Mouse (Mus musculus) R1 (cell line): ENCODE data around the gene Tpst1.

Experiments used
- DNase-seq: peaks from one replicate; pipeline ENCODE4 v3.0.0-alpha.2; 2018; ENCODE audit warnings: low read depth, low spot score

The Tpst1 gene

DNA sequence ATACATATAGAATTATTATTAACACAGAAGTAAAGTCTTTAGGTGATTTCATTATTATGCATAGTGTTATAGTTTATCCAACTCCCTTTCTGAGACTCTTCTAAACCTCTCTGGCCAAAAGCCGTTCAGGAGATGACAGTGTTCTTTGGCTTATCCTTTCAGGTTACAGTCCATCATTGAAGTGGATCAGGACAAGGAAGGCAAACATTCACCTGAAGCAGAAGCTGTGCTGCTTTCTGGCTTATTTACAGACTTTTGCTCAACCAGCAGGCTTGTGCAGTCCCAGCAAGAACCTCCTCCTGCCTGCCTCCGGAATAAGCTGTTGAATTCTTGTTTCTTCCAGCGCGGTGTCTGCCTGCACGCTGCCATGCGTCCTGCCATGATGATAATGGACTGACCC is at the start of gene Tpst1:
Tpst1 (plus strand) TSS at position 301 of the 400 bp plus-strand sequence.
- no peak for DNase-seq

DNA sequence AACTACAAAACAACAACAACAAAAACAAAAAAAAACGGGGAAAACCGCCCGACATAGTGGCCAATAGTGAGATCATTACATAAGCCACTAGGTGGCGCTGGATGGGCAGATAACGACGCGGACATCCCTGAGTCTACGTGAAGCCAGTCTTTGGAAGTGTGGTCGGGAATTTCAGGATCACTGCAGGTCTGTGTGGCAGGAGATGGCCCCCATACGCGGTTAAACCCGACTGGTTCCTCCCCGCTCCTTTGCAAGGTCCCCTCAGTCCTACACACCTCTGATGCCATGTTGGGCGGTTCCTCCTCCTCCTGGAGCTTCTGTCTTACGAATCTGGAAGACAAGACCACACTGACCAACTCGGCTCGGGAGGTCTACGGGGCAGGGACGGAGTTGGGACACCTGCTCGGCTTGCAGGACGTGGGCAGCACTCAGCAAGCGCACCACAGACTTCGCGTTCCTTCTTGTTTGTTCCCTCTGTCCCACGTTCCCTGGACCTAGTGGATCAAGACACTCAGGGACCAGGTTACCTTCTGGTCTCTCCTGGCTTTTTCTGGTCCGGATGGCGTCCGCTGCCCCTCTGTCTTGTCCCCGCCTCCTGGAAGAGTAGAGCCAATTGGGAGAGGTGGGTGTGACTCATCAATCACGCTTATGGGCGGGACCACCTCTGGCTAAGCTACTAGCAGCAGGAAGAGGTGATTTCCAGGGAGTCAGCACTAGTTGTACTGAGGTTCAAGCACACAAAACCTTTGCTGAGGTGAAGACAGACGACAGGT is 49.2 kb upstream of the Tpst1 start:
- DNase-seq, result peak; percentile 98

DNA sequence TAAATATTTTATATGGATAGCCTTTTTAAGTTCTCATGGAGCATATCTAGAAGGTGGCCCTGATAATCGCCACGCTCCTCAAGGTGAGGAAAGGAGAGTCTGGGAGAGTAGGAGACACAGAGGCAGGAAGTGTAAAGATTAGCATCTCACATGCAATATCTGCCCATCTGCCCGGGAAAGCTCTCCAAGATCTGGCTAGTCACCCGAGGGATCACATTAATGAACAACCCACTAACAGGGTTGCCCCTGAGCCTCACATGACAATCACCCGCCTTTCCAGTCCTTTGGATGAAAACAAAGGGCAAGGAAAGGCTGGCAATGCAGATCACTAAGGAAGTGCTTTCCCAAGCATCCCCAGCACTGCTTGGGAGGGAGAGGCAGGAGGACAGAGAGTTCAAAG is 46.0 kb upstream of the Tpst1 start:
- no peak for DNase-seq

DNA sequence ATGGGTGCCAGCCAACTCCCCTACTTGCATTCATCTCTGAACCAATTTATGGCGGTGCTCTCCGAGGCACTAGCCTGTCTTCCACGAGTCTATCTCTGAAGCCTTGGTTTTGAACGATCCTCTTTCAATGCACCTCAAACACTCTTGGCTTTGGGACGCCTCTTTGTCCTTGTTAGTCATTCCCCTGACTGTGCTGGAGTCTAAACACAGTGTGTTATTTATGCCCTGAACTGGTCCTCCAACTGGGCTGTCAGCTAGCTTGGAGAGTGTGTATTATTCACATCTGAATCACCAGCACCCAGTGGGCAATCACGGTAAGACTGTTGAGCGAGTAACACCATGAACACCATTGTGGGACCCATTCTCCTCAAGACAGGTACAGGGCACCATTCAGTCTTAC is 45.4 kb upstream of the Tpst1 start:
- no peak for DNase-seq

DNA sequence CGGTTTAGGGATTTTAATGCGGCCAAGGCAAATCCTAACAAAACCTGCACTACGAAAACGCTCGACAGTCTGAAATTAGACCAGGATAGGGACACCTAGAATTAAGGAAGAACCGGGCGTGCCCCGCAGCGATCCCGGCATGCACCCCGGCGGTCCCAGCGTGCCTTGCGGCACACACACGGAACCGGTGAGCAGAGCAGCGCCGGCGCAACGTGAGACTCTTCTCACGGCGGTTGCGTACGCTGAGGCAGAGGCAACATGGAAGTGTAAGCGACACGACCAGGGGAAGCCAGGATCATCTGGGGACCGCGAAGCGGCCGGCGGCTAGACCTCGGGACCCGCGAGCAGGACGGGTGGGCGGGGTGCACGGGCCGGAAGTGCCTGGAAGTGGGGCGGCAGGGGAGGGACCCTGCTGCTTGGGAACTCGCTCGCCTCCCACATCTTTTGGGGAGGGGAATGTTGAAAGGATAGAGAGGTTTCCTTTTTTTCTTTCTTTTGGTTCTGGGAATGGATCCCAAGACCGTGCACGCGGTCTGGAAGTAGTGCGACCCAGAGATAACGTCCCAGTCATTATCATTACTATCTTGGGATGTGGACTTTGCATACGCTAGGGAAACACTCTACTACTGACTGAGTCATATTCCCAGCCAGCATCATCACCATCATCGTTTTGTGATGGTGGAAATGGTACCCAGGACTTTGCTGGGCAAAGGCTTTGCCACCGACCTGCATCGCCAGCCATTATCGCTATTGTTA is 43.8 kb upstream of the Tpst1 start, which contains the start of the genes Asl and Crcp:
Asl (minus strand) TSS at position 106 of the 756 bp plus-strand sequence.
Crcp (plus strand) TSS at position 149 of the 756 bp plus-strand sequence.
- DNase-seq, result peak; percentile 80

DNA sequence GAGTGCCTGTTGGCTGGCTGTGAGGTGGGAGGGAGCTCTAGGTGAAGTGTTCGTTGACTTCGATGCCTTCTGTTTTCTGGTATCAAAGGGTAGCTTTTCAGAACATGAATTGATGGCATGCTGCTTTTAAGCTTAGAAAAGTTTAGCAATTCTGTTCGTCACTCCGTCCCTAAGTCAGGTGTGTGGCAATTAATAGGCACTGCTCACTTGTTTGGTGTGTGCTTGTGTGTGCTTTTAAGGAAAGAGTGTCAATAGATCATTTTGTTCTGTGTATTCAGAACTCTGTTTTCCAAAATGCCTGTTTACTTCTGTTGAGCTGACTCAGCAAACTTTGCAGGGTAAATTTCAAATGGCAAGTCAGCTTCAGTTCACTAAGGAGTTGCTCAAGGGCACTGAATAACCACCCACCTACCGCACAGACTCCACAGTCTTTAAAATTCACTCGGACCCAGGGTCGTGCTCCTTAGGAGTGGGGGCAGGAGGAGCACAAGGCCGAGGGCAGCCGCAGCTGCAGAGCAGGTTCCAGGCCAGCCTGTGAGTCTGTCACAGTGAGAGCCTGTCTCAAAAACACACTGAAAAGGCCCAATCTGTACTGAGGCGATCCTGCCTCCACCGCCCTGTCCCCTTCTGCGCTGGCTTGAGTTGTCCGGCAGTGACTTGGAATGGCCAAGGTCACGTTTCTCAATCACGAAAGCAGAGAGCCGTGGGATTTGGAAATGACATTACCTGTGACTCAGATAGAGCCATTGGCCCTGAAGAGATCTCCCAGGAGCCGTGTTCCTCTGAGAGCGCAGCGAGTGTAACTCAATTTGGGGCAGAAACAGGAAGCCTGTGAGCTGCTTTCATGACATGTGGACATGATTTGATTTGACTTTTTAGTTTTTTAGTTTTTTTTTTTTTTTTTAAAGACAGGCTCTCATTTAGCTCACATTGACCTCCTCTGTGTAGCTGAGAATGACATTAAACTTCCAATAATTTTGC is 41.4 kb upstream of the Tpst1 start:
- no peak for DNase-seq

DNA sequence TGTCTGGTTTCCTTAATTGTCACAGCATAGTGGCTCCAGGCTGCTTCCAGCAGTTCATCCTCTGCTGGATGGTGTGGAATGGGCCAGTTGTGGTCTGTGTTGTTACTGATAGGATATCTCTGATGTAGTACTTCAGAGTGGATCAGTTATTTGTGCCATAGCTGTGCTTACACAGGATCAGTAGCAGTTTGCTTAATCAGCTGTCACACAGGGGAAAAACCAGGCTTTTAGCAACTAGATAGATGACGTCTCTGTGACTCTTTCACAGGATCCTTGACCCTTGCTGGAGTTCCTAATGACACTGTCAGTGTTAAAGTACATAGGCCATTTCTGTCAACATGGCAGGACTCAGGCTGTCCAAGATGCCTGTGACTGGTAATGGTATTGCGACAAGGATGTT is 39.3 kb upstream of the Tpst1 start:
- DNase-seq, result no peak

DNA sequence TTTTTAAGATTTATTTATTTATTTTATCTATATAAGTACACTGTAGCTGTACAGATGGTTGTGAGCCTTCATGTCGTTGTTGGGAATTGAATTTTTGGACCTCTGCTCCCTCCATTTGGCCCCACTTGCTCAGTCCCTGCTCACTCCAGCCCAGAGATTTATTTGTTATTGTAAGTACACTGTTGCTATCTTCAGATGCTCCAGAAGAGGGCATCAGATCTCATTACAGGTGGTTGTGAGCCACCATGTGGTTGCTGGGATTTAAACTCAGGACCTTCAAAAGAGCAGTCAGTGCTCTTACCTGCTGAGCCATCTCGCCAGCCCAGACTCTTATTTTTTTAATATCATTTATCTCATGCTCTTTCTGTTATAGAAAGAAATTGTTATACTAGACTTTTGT is 36.8 kb upstream of the Tpst1 start:
- peak; percentile 74 for DNase-seq

DNA sequence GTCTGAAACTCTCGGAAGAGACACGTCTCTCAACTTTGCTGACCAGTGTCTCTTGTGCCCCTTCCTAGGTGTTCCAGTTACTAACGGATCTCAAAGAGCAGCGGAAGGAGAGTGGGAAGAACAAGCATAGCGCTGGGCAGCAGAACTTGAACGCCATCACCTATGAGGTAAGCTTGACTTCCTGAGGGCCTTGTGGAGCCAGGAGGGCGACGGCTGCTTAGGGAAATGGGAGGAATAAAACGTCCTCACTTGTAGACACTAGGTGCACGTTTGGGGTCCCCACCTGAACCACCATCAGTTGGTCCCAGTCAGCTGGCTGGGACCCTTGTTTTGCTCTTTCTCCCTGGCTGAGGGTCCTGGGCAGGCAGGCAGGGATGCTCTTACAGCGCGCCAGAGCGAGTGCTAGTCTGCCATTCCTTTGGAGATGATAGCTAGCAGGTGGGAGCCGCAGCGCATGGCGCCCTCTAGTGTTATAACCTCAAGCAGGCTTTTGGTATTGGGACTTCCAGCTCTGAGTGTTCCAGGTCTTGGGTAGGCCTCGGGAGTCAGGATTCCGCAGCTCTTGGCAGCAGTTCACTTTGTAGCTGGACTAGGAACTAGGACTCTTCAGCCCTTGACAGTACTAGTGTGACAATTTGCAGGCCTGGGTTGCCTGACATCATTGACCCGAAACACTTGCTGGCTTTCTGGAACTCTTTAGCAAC is 35.2 kb upstream of the Tpst1 start:
- DNase-seq, result peak; percentile 88

DNA sequence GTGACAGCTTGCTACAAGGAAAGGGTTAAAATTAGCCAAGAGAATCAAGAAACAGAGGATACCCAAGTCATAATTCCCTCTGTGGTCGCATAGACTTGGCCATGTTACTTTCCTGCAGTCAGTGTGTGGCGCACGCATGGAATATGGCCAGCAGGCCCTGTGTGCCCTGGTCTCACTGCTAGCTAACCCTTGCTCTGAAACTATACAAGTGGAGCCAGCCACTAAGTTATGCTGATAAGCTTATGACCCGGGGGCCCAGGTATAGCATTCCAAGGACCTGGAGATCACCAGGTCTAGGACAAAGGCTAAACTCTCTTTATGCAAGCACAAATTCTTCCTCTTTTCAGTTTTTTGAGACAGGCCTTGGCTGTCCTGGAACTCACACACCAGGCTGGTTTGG is 32.3 kb upstream of the Tpst1 start:
- no peak for DNase-seq

DNA sequence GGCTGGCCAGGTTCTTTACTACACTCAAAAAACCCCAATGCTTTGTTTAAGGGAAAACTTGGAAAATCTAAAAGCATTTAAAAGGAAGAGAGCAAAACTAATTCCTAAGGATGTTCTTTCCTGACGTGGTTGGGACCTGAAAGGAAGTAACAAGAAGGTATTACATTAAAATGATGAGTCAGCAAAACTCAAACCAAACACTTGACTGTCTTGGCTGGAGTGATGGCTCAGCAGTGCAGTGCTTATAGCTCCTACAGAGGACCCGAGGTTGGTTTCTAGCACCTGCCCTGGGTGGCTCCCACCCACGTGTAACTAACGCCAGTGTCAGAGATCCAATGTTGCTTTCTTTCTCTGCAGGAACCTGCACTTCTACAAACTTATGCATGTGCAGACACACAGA is 31.9 kb upstream of the Tpst1 start:
- no peak for DNase-seq

DNA sequence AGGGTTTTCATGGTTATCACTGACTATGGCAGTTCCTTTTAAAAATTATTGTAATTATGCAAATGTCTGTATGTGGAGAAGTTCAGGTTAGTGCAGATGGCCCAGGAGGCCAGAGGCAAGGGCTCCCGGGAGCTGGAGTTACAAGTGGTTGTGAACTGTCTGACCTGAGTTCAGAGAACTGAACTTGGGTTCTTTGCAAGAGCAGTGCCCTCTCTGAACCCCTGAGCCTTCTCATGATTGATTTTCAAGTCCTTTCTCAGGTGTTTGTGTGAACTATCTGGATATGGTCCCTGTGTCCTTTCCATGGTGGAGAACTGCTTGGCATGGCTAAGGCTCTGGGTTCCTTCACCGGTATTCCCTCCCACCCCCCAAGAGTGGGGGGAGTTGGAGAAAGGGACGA is 29.4 kb upstream of the Tpst1 start:
- no peak for DNase-seq

DNA sequence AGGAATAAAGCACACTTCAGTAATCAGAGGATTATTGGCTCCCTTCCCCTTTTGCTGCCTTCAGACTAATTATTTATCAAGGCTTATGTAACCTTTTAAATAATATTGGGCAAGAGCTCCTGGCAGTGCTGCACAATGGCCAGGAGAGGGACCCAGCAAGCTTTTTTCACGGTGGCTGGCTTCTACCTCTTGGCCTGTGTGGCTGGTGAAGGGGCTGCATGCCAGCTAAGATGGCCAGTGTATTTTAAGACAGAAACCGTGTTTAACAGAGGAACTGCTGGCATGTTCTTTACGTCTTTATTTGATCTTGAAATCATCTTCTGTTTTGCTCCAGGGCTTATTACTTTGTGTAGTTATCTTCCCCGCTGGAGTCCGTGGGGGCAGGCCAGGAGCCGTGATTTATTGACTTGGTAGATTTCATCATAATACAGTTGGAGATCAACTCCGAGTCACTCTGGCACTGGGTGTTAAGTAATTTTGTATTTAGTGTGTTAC is 28.9 kb upstream of the Tpst1 start:
- peak; percentile 54 for DNase-seq

DNA sequence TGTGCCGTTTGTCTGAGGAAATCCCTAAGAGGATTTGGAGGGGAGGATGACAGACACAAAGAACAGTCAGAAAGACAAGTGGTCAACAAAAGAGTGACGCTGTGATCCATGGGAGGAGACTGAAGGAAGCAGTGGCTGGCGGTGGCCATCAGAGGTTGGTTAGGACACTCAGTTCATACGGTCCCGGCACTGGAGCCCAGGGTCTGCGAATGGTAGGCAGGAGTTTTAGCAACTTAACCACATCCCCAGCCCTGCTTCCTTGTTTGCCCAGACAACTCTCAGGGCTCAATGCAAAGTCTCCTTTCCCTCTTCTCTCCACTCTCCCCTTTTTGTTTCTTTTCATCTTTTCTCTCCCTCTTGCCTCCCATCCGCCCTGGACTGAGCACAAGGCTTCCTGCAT is 27.0 kb upstream of the Tpst1 start:
- no peak for DNase-seq

DNA sequence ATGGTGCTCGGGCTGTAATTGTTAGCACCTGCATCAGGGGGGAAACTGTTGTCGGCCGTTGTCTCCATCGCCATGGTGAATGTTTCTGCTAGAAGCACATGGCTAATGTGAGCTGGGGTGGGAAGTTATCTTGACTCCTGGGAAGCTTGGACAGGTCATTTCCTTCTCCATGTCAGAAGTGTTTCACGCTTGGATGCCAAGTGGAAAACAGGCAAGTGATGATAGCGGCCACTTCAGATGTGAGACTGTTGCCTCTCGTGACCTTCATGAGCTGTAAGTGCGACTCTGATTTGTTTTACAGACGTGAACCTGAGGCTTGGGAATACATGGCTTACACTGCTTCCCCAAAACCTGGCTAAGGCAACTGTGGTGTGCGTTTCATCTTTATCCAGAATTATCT is 26.5 kb upstream of the Tpst1 start:
- no peak for DNase-seq

DNA sequence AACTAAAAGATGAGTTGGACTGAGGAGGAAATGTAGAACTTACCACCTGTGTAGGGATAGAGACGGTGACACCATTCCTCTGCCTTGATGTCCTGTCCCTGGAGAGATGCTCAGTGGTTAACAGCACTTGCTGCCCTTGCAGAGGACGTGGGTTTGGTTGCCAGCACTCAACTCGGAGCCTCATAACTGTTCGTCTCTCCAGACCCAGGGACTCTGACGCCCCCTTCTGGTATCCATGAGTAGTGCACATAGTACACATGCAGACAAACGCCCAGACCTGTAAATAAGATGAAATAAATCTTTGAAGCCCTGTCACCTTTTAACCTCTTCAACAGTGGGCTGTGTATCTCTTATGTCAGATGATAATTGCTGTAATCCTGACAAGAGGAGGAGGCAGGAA is 26.1 kb upstream of the Tpst1 start:
- peak; percentile 75 for DNase-seq

DNA sequence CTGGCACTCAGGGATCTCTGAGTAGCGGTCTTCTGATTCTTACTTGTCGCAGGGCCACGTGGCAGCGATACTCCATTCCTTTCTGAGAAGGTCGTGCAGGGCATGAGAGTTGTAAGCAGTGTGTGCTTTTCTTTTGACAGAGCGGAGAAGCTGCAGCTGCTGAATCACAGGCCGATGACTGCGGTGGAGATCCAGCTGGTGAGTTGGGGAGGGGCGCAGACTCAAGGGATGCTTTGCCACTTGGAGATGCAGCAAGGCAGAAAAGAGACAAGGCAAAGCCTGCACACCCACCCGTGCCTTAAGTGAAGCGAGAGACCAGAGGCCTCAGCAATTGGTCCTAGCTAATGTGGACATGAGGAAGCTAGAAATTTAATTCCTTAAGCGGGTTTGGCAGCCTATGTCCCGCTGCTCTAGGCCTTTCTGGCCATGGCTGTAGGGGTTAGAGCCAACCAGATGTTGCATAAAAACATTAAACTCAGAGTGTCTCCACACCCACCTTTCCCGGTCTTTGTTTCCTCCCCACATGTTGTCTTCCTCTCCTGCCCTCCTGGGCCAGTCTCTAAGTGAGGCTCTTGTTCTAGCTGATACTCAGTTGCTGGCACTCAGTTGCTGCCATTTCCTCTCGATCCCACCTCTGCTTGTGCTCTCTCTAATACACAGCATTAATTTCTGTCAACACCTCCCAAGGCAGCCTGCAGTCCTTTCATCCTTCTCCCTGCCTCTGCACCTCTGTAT is 24.2 kb upstream of the Tpst1 start:
- DNase-seq, result no peak

DNA sequence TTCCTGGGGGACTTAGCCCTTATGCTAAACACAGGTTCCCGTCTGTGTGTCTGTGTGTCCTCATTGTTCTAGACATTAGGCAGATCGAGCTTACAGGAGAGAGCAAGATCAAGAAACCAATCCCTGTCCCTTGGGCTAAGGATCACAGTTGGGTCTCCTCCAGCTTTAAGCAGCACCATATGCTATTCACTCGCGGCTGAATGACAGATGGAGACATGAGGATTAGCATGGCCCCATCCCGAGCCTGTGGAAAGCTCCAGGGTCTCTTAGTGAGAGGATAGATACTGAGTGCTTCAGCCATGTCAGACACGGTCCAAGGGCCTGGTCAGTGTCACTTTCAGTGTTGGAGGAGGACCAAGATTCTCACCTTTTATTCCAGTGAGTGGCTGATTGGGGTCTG is 22.7 kb upstream of the Tpst1 start:
- no peak for DNase-seq

DNA sequence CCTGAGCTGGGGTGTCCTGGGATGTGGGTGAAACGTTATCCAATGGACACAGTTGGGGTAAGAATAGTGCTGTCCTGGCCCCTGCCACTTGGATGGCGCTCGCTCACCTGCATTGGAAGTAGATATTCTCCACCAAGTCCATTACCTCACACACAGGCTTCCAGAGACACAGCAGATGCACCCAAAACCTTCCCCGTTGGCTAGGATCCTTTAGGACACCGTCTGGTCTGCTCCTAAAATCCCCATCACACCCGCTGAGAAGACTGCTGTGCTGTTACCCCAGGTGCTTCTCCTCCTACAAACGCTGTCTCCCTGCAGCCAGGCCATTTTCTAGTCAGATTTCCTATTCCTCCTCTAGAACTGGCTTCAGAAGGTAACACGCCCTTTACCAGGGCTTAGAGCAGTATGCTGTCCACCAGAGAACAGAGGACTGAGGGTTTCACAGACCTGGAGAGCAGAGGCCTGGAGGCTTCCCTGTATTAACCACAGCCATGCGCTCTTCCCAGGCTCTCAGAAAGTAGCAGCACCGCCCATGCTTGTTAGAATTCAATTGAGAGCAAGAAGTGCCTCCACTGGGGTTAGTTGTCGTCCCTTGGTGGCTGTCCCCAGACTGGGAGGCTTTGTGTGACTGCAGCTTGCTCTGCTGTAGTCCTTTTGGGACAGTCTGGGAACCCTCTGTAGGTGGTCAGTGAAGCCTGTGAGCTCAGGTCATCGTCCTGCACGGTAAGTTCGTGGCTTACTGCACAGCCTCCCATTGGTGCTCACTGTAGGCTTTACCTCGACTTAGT is 21.9 kb upstream of the Tpst1 start:
- no peak for DNase-seq

DNA sequence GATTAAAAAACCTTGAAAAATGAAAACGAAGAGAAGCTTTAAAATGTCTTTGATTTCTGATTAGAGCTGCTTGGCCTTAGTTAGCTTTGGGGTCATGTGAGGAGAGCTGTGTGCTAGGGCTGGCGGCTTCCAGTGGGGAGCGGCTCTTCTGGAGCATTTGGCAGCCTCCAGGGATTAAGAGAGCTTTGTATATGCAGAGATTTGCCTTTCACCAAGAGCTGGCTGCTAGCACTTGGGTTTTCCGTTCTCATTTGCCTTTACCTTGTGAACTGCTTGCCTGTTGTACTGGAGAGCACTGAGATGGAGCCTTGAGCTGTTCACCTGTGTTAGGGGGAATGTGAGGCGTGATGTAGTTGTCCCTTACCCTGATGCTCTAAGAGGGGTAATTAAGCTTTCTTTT is 20.6 kb upstream of the Tpst1 start:
- no peak for DNase-seq
